8 mouse cellular contexts compared by ENCODE assay signal in genomic region chr7:45638623-45639401, GRCm38 (mm10). TPM values are rescaled to one million over a fixed set of nuclear protein-coding genes. Genes with fewer than 3 reads are reported as not detected.
DNase-seq lines count a peak whose midpoint lies in the region; ATAC-seq and TF ChIP-seq lines count a peak whose summit lies in the region.

No protein-coding gene starts in this region.

- TF ChIP-seq CTCF in left cerebral cortex, adult 2 months (IDR thresholded peaks at IDR 0.05), result no peak

- H3K4me3 ChIP-seq in intestine, embryonic 14.5 days (ENCODE audit: low read depth, low read length), result peak overlapping the region; percentile 25
- H3K4me3 ChIP-seq in left cerebral cortex, adult 2 months, result peak overlapping the region; percentile 43

- ATAC-seq in intestine, embryonic 14.5 days (replicated peaks; ENCODE audit: low FRiP score, low TSS enrichment, low read depth), result peak; percentile 85
- no peak for ATAC-seq in activated CD4-positive, CD25-positive, alpha-beta regulatory T cell, adult 4 months

- intact Hi-C loops in gastrocnemius, postnatal 14 days (cut with DNase I; ENCODE audit: low total_unique reads), result no loop called here
- intact Hi-C loops in left cerebral cortex, adult 2 months (cut with DNase I), result no loop called here

- H3K4me2 ChIP-seq in intestine, embryonic 14.5 days (ENCODE audit: low read length), result peak overlapping the region; percentile 58

- H3K27ac ChIP-seq in intestine, embryonic 14.5 days (ENCODE audit: low read depth), result no peak overlapping the region
- peak overlapping the region; percentile 67 for H3K27ac ChIP-seq in left cerebral cortex, adult 2 months

- H3K9ac ChIP-seq in intestine, embryonic 14.5 days (ENCODE audit: low read length), result peak overlapping the region; percentile 29; the same call in 1 of the 2 replicates

- WGBS in intestine, embryonic 14.5 days, result 19% methylated on average over 29 of the region's 29 CpGs

- H3K9me3 ChIP-seq in intestine, embryonic 14.5 days (ENCODE audit: control insufficient read depth, low read length), result no peaks in the 10 kb centered on the region

- no peaks in the 10 kb centered on the region for H3K27me3 ChIP-seq in intestine, embryonic 14.5 days (replicated peaks; ENCODE audit: control insufficient read depth, insufficient read depth, low read length)

- peak; percentile 74 to 77 for DNase-seq in adrenal gland, adult 18-20 months (ENCODE audit: low spot score in 2 of 2)
- DNase-seq in embryo, embryonic 10.5 days (ENCODE audit: low spot score), result peak; percentile 99
- peak; percentile 95 for DNase-seq in gastrocnemius, postnatal 14 days
- peak; percentile 91 for DNase-seq in intestine, embryonic 14.5 days (ENCODE audit: low spot score)
- DNase-seq in left cerebral cortex, adult 2 months (ENCODE audit: extremely low spot score in 1 of 2, low spot score in 2 of 2), result peak; percentile 93 to 94
- DNase-seq in lung, postnatal 25 days (ENCODE audit: low spot score), result peak; percentile 93
- peak; percentile 95 for DNase-seq in right cerebral cortex, postnatal 14 days

- H3K4me1 ChIP-seq in intestine, embryonic 14.5 days (replicated peaks; ENCODE audit: control insufficient read depth, insufficient read depth, low read length), result peaks cover 33% of the 10 kb centered on the region

- H3K36me3 ChIP-seq in intestine, embryonic 14.5 days (ENCODE audit: control insufficient read depth, insufficient read depth, low read length), result peaks cover 6% of the 10 kb centered on the region; the same call in 1 of the 2 replicates

RNA-seq across cellular contexts. Expression of gene Mamstr, which starts 1.0 kb away (rescaled TPM):
- 1 to 10 TPM; 2.4 to 7.7 TPM for total RNA-seq in adrenal gland, adult 18-20 months (2021)
- total RNA-seq in gastrocnemius, postnatal 14 days (2021), result 10 to 100 TPM; 60.3 to 85.3 TPM
- polyA plus RNA-seq in intestine, embryonic 14.5 days (2014; fragmentation: Nextera tagmentation; extraction: Ambion mirVana), result 5.1 and 6.8 TPM in 2 replicates
- total RNA-seq in left cerebral cortex, adult 2 months (2021), result 1 to 10 TPM; 3.5 to 3.9 TPM
- not detected for polyA plus RNA-seq in activated CD4-positive, CD25-positive, alpha-beta regulatory T cell, adult 4 months (2017; shearing (Covaris generic))

RNA-seq across cellular contexts. Expression of gene Rasip1, which starts 11.5 kb away (rescaled TPM):
- total RNA-seq in adrenal gland, adult 18-20 months (2021), result 10 to 100 TPM; 16.0 to 27.6 TPM
- total RNA-seq in gastrocnemius, postnatal 14 days (2021), result 10 to 100 TPM; 14.1 to 16.1 TPM
- 7.7 and 9.1 TPM in 2 replicates for polyA plus RNA-seq in intestine, embryonic 14.5 days (2014; fragmentation: Nextera tagmentation; extraction: Ambion mirVana)
- total RNA-seq in left cerebral cortex, adult 2 months (2021), result 1 to 10 TPM; 6.1 to 8.0 TPM
- under 1 TPM in 1 of 2 experiments, not detected in 1; 0.50 TPM for polyA plus RNA-seq in activated CD4-positive, CD25-positive, alpha-beta regulatory T cell, adult 4 months (2017; shearing (Covaris generic))

RNA-seq across cellular contexts. Expression of gene Izumo1, which starts 17.2 kb away (rescaled TPM):
- total RNA-seq in adrenal gland, adult 18-20 months (2021), result under 1 TPM; 0.22 to 0.33 TPM
- under 1 TPM; 0.12 to 0.18 TPM for total RNA-seq in gastrocnemius, postnatal 14 days (2021)
- 0.13 and 0.27 TPM in 2 replicates for polyA plus RNA-seq in intestine, embryonic 14.5 days (2014; fragmentation: Nextera tagmentation; extraction: Ambion mirVana)
- under 1 TPM in 1 of 2 experiments, not detected in 1; 0.34 TPM for total RNA-seq in left cerebral cortex, adult 2 months (2021)
- not detected for polyA plus RNA-seq in activated CD4-positive, CD25-positive, alpha-beta regulatory T cell, adult 4 months (2017; shearing (Covaris generic))

RNA-seq across cellular contexts. Expression of gene Fut1, which starts 21.7 kb away (rescaled TPM):
- not detected for total RNA-seq in adrenal gland, adult 18-20 months (2021)
- total RNA-seq in gastrocnemius, postnatal 14 days (2021), result under 1 TPM in 1 of 2 experiments, not detected in 1; 0.11 TPM
- 0.65 and 0.70 TPM in 2 replicates for polyA plus RNA-seq in intestine, embryonic 14.5 days (2014; fragmentation: Nextera tagmentation; extraction: Ambion mirVana)
- not detected for total RNA-seq in left cerebral cortex, adult 2 months (2021)
- polyA plus RNA-seq in activated CD4-positive, CD25-positive, alpha-beta regulatory T cell, adult 4 months (2017; shearing (Covaris generic)), result not detected

RNA-seq across cellular contexts. Expression of gene Fgf21, which starts 23.5 kb away (rescaled TPM):
- 1 to 10 TPM in 1 of 2 experiments, not detected in 1; 1.4 TPM for total RNA-seq in adrenal gland, adult 18-20 months (2021)
- not detected for total RNA-seq in gastrocnemius, postnatal 14 days (2021)
- polyA plus RNA-seq in intestine, embryonic 14.5 days (2014; fragmentation: Nextera tagmentation; extraction: Ambion mirVana), result 0.19 and 0.58 TPM in 2 replicates
- total RNA-seq in left cerebral cortex, adult 2 months (2021), result not detected
- not detected for polyA plus RNA-seq in activated CD4-positive, CD25-positive, alpha-beta regulatory T cell, adult 4 months (2017; shearing (Covaris generic))

Comparison
In these comparisons a context has a peak if more than half of its experiments do, and no peak if none do; other contexts are left out.
1. RNA of gene Mamstr, which starts 1.0 kb away (total RNA-seq): 60.3 to 85.3 TPM in gastrocnemius, postnatal 14 days; 2.4 to 7.7 TPM in adrenal gland, adult 18-20 months and 3.5 to 3.9 TPM in left cerebral cortex, adult 2 months; every median in the first group is over 4 times any median in the second.
2. Peak in every context shown above with its lines, with median percentiles within 50 percentile points of each other: DNase-seq.